Mouse (Mus musculus) neural tube, embryonic 15.5 days (tissue): ENCODE data around the gene Nthl1. TPM values are rescaled to one million over a fixed set of nuclear protein-coding genes. Genes with fewer than 3 reads are reported as not detected.

Experiments used
- ATAC-seq: fragments of 200-750 bp; cut with Nextera tagmentation; 2 replicates; pipeline ENCODE4 v1.8.0; 2017; ENCODE audit warnings: mild to moderate bottlenecking, moderate TSS enrichment, moderate library complexity; ENCODE audit not compliant: low FRiP score
- H3K27ac ChIP-seq: fragments of 300-500 bp; sonication (generic); replicated peaks from 2 replicates; pipeline ENCODE4 v1.5.1; 2015; ENCODE audit warnings: mild to moderate bottlenecking, inconsistent platforms
- H3K27me3 ChIP-seq: fragments of 300-500 bp; sonication (generic); replicated peaks from 2 replicates; pipeline ENCODE4 v1.6.1; 2015; ENCODE audit warnings: inconsistent platforms
- H3K36me3 ChIP-seq: fragments of 300-500 bp; sonication (generic); 2 replicates; pipeline ENCODE4 v1.6.1; 2015; ENCODE audit warnings: inconsistent platforms
- H3K4me1 ChIP-seq: fragments of 300-500 bp; sonication (generic); 2 replicates; pipeline ENCODE4 v1.6.1; 2015; ENCODE audit warnings: inconsistent platforms
- H3K4me2 ChIP-seq: fragments of 300-500 bp; sonication (generic); 2 replicates; pipeline ENCODE4 v1.6.1; 2015; ENCODE audit warnings: inconsistent platforms, mild to moderate bottlenecking, moderate library complexity
- H3K4me3 ChIP-seq: fragments of 300-500 bp; sonication (generic); replicated peaks from 2 replicates; pipeline ENCODE4 v1.5.1; 2015; ENCODE audit warnings: mild to moderate bottlenecking, inconsistent platforms
- H3K9ac ChIP-seq: fragments of 300-500 bp; sonication (generic); replicated peaks from 2 replicates; pipeline ENCODE4 v1.6.1; 2015; ENCODE audit warnings: mild to moderate bottlenecking, inconsistent platforms
- H3K9me3 ChIP-seq: fragments of 300-500 bp; sonication (generic); replicated peaks from 2 replicates; pipeline ENCODE4 v1.6.1; 2016; ENCODE audit warnings: inconsistent platforms
- WGBS: fragments of 180-500 bp; shearing (Covaris S2); methylation state at CpG from one replicate; pipeline ENCODE4 v1.1.7; 2015; ENCODE audit warnings: mixed read lengths; 5-methylcytosine and 5-hydroxymethylcytosine counted together
- polyA plus RNA-seq: library from polyadenylated mRNA; unstranded; fragments of >200 nt; fragmentation: Nextera tagmentation; extraction: Ambion mirVana; gene quantifications from 2 replicates; pipeline ENCODE4 v1.2.1, GENCODE M21; 2015

Nthl1 gene
- 8.3 and 10.0 TPM in 2 replicates for polyA plus RNA-seq

- H3K9me3 ChIP-seq = no peaks in the 10 kb centered on the region
- peak within 1 kb of the TSS; percentile 74 for H3K9ac ChIP-seq
- 1% methylated on average over 51 of the region's 51 CpGs for WGBS
- ATAC-seq = peak; percentile 90
- H3K27me3 ChIP-seq = no peaks in the 10 kb centered on the region
- peak within 1 kb of the TSS; percentile 83 for H3K27ac ChIP-seq
- peak within 1 kb of the TSS; percentile 78 for H3K4me3 ChIP-seq
- H3K36me3 ChIP-seq = peaks cover 35% of the 10 kb centered on the region
- H3K4me1 ChIP-seq = peaks cover 26% of the 10 kb centered on the region
- H3K4me2 ChIP-seq = peak within 1 kb of the TSS; percentile 91
Measured at GRCm38 (mm10) chr17:24632167-24632812, at the start of gene Nthl1, which contains the start of gene Tsc2. Gene Nthl1 (plus strand): TSS chr17:24632680. Gene Tsc2 (minus strand): TSS chr17:24632630.

GRCm38 (mm10) chr17:24583599-24584460 lies 48.6 kb upstream of the Nthl1 start:
- no peak overlapping the region for H3K27ac ChIP-seq
- H3K9ac ChIP-seq = no peak overlapping the region
- H3K36me3 ChIP-seq = peaks cover 89% of the 10 kb centered on the region
- H3K4me2 ChIP-seq = no peak overlapping the region
- no peaks in the 10 kb centered on the region for H3K4me1 ChIP-seq
- ATAC-seq = no peak
- no peak overlapping the region for H3K4me3 ChIP-seq
- H3K9me3 ChIP-seq = no peaks in the 10 kb centered on the region
- whole genome bisulfite sequencing = 78% methylated on average over 5 of the region's 5 CpGs
- no peaks in the 10 kb centered on the region for H3K27me3 ChIP-seq

- ATAC-seq = no peak
- H3K36me3 ChIP-seq = peaks cover 87% of the 10 kb centered on the region
- 84% methylated on average over 3 of the region's 3 CpGs for WGBS
- H3K4me1 ChIP-seq = no peaks in the 10 kb centered on the region
- H3K27me3 ChIP-seq = no peaks in the 10 kb centered on the region
- no peaks in the 10 kb centered on the region for H3K9me3 ChIP-seq
- H3K27ac ChIP-seq = no peak overlapping the region
- H3K4me3 ChIP-seq = no peak overlapping the region
- no peak overlapping the region for H3K9ac ChIP-seq
- no peak overlapping the region for H3K4me2 ChIP-seq
Measured at GRCm38 (mm10) chr17:24584520-24584919, 48.0 kb upstream of the Nthl1 start.

GRCm38 (mm10) chr17:24586532-24586931 lies 45.9 kb upstream of the Nthl1 start:
- WGBS = 97% methylated on average over 4 of the region's 4 CpGs
- no peak overlapping the region for H3K4me3 ChIP-seq
- no peaks in the 10 kb centered on the region for H3K4me1 ChIP-seq
- H3K27ac ChIP-seq = no peak overlapping the region
- ATAC-seq = no peak
- peaks cover 81% of the 10 kb centered on the region for H3K36me3 ChIP-seq
- no peaks in the 10 kb centered on the region for H3K9me3 ChIP-seq
- H3K27me3 ChIP-seq = no peaks in the 10 kb centered on the region
- no peak overlapping the region for H3K9ac ChIP-seq
- H3K4me2 ChIP-seq = no peak overlapping the region

GRCm38 (mm10) chr17:24590943-24591342 lies 41.5 kb upstream of the Nthl1 start:
- Histone ChIP-seq H3K9ac (no peak overlapping the region), H3K27ac (no peak overlapping the region), H3K4me3 (no peak overlapping the region), H3K27me3 (no peaks in the 10 kb centered on the region), H3K4me2 (no peak overlapping the region), H3K36me3 (peaks cover 87% of the 10 kb centered on the region), H3K4me1 (no peaks in the 10 kb centered on the region), H3K9me3 (no peaks in the 10 kb centered on the region)
- WGBS = 89% methylated on average over 3 of the region's 3 CpGs
- no peak for ATAC-seq

GRCm38 (mm10) chr17:24591695-24592094 lies 40.8 kb upstream of the Nthl1 start:
- H3K4me2 ChIP-seq = no peak overlapping the region
- H3K27me3 ChIP-seq = no peaks in the 10 kb centered on the region
- no peaks in the 10 kb centered on the region for H3K4me1 ChIP-seq
- H3K36me3 ChIP-seq = peaks cover 87% of the 10 kb centered on the region
- H3K4me3 ChIP-seq = no peak overlapping the region
- no peaks in the 10 kb centered on the region for H3K9me3 ChIP-seq
- no peak overlapping the region for H3K9ac ChIP-seq
- no peak overlapping the region for H3K27ac ChIP-seq
- no peak for ATAC-seq
- 95% methylated on average over 5 of the region's 5 CpGs for WGBS

- no peak overlapping the region for H3K4me3 ChIP-seq
- no peak overlapping the region for H3K9ac ChIP-seq
- no peaks in the 10 kb centered on the region for H3K4me1 ChIP-seq
- H3K27me3 ChIP-seq = no peaks in the 10 kb centered on the region
- no peak for ATAC-seq
- H3K9me3 ChIP-seq = no peaks in the 10 kb centered on the region
- WGBS = 89% methylated on average over 5 of the region's 5 CpGs
- H3K27ac ChIP-seq = no peak overlapping the region
- H3K36me3 ChIP-seq = peaks cover 88% of the 10 kb centered on the region
- no peak overlapping the region for H3K4me2 ChIP-seq
Measured at GRCm38 (mm10) chr17:24593248-24593647, 39.2 kb upstream of the Nthl1 start.

GRCm38 (mm10) chr17:24593992-24594890 lies 38.2 kb upstream of the Nthl1 start:
- WGBS = 93% methylated on average over 26 of the region's 26 CpGs
- H3K36me3 ChIP-seq = peaks cover 93% of the 10 kb centered on the region
- no peak overlapping the region for H3K4me2 ChIP-seq
- no peak overlapping the region for H3K9ac ChIP-seq
- ATAC-seq = no peak
- H3K27me3 ChIP-seq = no peaks in the 10 kb centered on the region
- no peak overlapping the region for H3K4me3 ChIP-seq
- H3K4me1 ChIP-seq = no peaks in the 10 kb centered on the region
- no peaks in the 10 kb centered on the region for H3K9me3 ChIP-seq
- H3K27ac ChIP-seq = no peak overlapping the region

GRCm38 (mm10) chr17:24595126-24596072 lies 37.1 kb upstream of the Nthl1 start:
- ATAC-seq = 0 out of 2 replicates have a peak, but pooled peaks have one; percentile 32
- H3K9me3 ChIP-seq = no peaks in the 10 kb centered on the region
- H3K4me3 ChIP-seq = no peak overlapping the region
- H3K9ac ChIP-seq = no peak overlapping the region
- H3K4me2 ChIP-seq = no peak overlapping the region
- peaks cover 100% of the 10 kb centered on the region for H3K36me3 ChIP-seq
- 0 out of 2 replicates have a peak overlapping the region, but pooled peaks have one; percentile 33 for H3K27ac ChIP-seq
- H3K4me1 ChIP-seq = no peaks in the 10 kb centered on the region
- H3K27me3 ChIP-seq = no peaks in the 10 kb centered on the region
- WGBS = 77% methylated on average over 17 of the region's 17 CpGs

- H3K9ac ChIP-seq = no peak overlapping the region
- peaks cover 100% of the 10 kb centered on the region for H3K36me3 ChIP-seq
Measured at GRCm38 (mm10) chr17:24596073-24596466, 36.4 kb upstream of the Nthl1 start.

More at GRCm38 (mm10) chr17:24596073-24596466, 36.4 kb upstream of the Nthl1 start:
- Histone ChIP-seq H3K4me1 (no peaks in the 10 kb centered on the region), H3K4me2 (no peak overlapping the region), H3K4me3 (no peak overlapping the region), H3K9me3 (no peaks in the 10 kb centered on the region), H3K27ac (0 out of 2 replicates have a peak overlapping the region, but pooled peaks have one; percentile 33), H3K27me3 (no peaks in the 10 kb centered on the region)
- no peak for ATAC-seq
- 77% methylated on average over 5 of the region's 5 CpGs for WGBS
